Mouse (Mus musculus) intestine, embryonic 14.5 days (tissue): ENCODE results near the gene Gm37240. TPM values are rescaled to one million over a fixed set of nuclear protein-coding genes. Genes with fewer than 3 reads are reported as not detected.

ENCODE experiments used
- ATAC-seq: fragments of 200-750 bp; cut with Nextera tagmentation; replicated peaks from 2 replicates; pipeline ENCODE4 v1.8.0; 2017; ENCODE audit warnings: low read depth, moderate number of reproducible peaks, moderate TSS enrichment, moderate library complexity; ENCODE audit not compliant: low FRiP score, low TSS enrichment
- DNase-seq: peaks from one replicate; pipeline ENCODE4 v3.0.0-alpha.2; 2018; ENCODE audit warnings: low spot score
- H3K27ac ChIP-seq: fragments of 300-500 bp; sonication (generic); 2 replicates; pipeline ENCODE4 v1.5.1; 2014; ENCODE audit warnings: low read depth, mild to moderate bottlenecking, control low read depth
- H3K27me3 ChIP-seq: fragments of 300-500 bp; sonication (generic); replicated peaks from 2 replicates; pipeline ENCODE4 v1.6.1; 2014; ENCODE audit warnings: low read length, control low read depth; ENCODE audit not compliant: control insufficient read depth, insufficient read depth
- H3K36me3 ChIP-seq: fragments of 300-500 bp; sonication (generic); 2 replicates; pipeline ENCODE4 v1.6.1; 2014; ENCODE audit warnings: low read length, control low read depth; ENCODE audit not compliant: control insufficient read depth, insufficient read depth
- H3K4me1 ChIP-seq: fragments of 300-500 bp; sonication (generic); replicated peaks from 2 replicates; pipeline ENCODE4 v1.6.1; 2014; ENCODE audit warnings: low read length, control low read depth, mixed read lengths; ENCODE audit not compliant: control insufficient read depth, insufficient read depth
- H3K4me2 ChIP-seq: fragments of 300-500 bp; sonication (generic); 2 replicates; pipeline ENCODE4 v1.6.1; 2014; ENCODE audit warnings: low read length
- H3K4me3 ChIP-seq: fragments of 300-500 bp; sonication (generic); 2 replicates; pipeline ENCODE4 v1.5.1; 2014; ENCODE audit warnings: low read depth, low read length, control low read depth, mixed read lengths
- H3K9ac ChIP-seq: fragments of 300-500 bp; sonication (generic); 2 replicates; pipeline ENCODE4 v1.6.1; 2014; ENCODE audit warnings: mild to moderate bottlenecking, low read length
- H3K9me3 ChIP-seq: fragments of 300-500 bp; sonication (generic); 2 replicates; pipeline ENCODE4 v1.6.1; 2016; ENCODE audit warnings: low read length, control low read depth; ENCODE audit not compliant: control insufficient read depth
- WGBS: fragments of 180-500 bp; shearing (Covaris S2); extraction: QIAGEN DNeasy Blood & Tissue Kit; methylation state at CpG from one replicate; pipeline ENCODE4 v1.1.7; 2014; 5-methylcytosine and 5-hydroxymethylcytosine counted together
- polyA plus RNA-seq: library from polyadenylated mRNA; unstranded; fragments of >200 nt; fragmentation: Nextera tagmentation; extraction: Ambion mirVana; gene quantifications from 2 replicates; pipeline ENCODE4 v1.2.1, GENCODE M21; 2014

Gene Gm37240
- polyA plus RNA-seq, 1 experiment from 2014 or later = 5.3 TPM

DNA sequence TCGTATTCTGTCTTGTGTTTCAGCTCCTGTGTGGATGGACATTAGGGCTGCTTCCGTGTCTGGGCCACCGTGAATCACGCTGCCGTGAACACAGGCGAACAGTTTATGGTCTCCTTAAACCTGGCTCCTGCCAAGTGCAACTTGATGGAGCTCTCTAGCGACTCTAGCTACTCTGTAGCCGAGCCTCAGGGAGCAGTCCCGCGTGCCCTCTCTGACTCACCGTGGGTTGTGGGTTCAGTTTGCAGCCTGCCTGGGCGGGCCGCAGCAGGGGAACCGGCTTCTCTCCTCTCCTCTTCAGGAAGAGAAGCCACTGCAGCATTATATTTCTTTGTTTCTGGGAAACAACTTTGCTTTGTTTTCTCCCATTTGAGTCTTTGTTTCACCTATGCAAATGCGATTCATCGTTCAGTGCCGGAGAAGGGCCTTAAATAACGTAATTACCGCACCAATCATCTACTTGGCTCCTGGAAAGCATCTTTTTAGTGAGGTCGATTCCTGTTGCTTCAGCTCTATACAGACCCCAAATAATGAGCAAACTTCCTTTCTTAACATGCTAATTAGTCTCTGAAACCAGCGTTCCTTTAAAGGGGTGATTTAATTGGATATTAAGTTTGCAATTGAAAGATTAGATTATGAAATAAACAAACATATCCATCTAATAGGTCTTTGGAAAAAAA, 806.3 kb downstream of the Gm37240 start:
- Histone ChIP-seq H3K4me2 (no peak overlapping the region), H3K4me1 (no peaks in the 10 kb centered on the region), H3K27ac (no peak overlapping the region), H3K4me3 (no peak overlapping the region), H3K9me3 (no peaks in the 10 kb centered on the region), H3K36me3 (no peaks in the 10 kb centered on the region), H3K27me3 (no peaks in the 10 kb centered on the region), H3K9ac (no peak overlapping the region)
- 74% methylated on average over 21 of the region's 21 CpGs for WGBS
- no peak for DNase-seq
- no peak for ATAC-seq

DNA sequence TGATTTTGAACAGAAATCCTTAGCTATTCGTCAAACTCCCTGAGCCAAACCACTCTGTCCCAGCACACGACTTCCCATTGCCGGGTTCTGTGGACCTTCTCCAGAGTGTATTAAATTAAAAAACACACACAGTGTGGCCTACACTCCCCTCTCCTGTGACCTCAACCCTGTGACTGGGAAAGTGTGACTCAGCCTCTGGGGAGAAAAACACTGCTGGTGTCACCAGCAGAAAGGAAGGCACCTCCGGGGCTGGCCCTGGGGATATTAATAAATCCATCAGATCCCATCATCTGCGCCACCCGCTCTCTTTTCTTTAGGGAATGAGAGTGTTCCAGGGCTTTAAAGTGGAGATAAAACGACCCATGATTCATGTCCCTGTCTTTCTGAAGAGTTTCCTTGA, 823.2 kb downstream of the Gm37240 start:
- Histone ChIP-seq H3K4me3 (no peak overlapping the region), H3K27ac (no peak overlapping the region), H3K4me1 (no peaks in the 10 kb centered on the region), H3K9me3 (no peaks in the 10 kb centered on the region), H3K27me3 (no peaks in the 10 kb centered on the region), H3K4me2 (no peak overlapping the region), H3K9ac (no peak overlapping the region), H3K36me3 (no peaks in the 10 kb centered on the region)
- no peak for ATAC-seq
- DNase-seq = no peak
- WGBS = 52% methylated on average over 7 of the region's 7 CpGs

DNA sequence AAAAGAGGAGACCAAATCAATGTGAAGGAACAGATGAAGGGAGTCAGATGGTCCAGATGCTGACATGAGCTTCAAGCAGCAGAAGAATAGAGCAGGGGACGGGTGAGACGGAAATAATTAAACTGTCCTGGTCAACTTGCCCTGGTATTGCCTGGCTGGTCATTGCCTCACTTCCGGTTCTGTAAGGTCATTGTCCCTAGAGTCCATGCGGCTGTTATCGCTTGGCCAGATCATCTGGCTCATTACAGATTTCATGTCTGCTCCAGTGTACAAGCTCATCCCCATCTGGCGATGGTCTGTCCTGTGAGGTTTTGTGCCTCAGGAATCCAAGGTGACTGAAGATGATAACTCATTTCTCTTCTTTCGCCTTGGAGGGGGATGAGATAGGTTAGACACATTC, 827.2 kb downstream of the Gm37240 start:
- no peak overlapping the region for H3K27ac ChIP-seq
- no peaks in the 10 kb centered on the region for H3K4me1 ChIP-seq
- H3K36me3 ChIP-seq = no peaks in the 10 kb centered on the region
- no peak overlapping the region for H3K9ac ChIP-seq
- 89% methylated on average over 7 of the region's 7 CpGs for WGBS
- no peak for DNase-seq
- H3K4me2 ChIP-seq = no peak overlapping the region
- ATAC-seq = no peak
- H3K27me3 ChIP-seq = no peaks in the 10 kb centered on the region
- H3K4me3 ChIP-seq = no peak overlapping the region
- H3K9me3 ChIP-seq = no peaks in the 10 kb centered on the region

DNA sequence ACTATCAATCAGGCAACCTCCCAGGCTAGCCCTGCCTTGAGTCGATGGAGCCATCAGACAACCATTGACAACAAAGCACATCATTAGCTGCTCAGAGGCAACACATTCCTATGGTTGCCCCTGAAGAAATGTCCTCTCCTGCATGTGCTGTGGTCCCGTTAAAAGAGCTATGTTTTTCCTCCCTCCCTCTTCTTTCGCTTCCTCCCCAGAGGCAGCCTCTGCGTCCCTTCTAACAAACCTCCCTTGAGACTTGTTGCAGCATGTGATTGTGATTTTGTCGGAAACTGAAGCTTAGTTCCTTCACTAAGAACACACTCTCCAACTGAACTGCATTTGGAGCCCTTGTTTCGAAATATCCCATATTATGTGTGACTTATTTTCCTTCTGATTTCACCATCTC, 830.1 kb downstream of the Gm37240 start:
- DNase-seq (no peak), ATAC-seq (no peak)
- Histone ChIP-seq H3K4me1 (no peaks in the 10 kb centered on the region), H3K36me3 (no peaks in the 10 kb centered on the region), H3K9ac (no peak overlapping the region), H3K4me3 (no peak overlapping the region), H3K27ac (no peak overlapping the region), H3K4me2 (no peak overlapping the region), H3K9me3 (no peaks in the 10 kb centered on the region), H3K27me3 (no peaks in the 10 kb centered on the region)
- WGBS = 67% methylated on average over 6 of the region's 6 CpGs

DNA sequence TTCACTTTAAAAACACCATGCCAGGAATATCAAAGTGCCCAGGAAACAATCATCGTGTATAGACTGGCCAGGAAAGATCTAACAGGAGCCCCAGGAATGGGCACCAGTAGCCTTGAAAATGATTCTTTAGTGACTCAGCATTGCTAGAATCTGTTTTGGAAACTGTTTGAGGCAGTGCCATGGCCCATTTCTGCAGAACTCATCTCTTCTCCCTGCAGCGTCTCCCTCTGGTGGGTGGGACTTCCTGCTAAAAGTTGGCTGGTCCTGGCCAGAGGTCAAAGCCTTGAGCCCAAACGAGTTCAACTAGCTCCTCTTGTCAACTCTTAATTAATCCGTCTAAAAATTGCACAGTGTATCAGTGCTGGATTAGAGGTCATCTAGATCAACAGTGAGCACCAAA, 833.8 kb downstream of the Gm37240 start:
- no peaks in the 10 kb centered on the region for H3K36me3 ChIP-seq
- no peak overlapping the region for H3K4me2 ChIP-seq
- H3K27me3 ChIP-seq = no peaks in the 10 kb centered on the region
- ATAC-seq = no peak
- H3K27ac ChIP-seq = no peak overlapping the region
- H3K4me3 ChIP-seq = no peak overlapping the region
- H3K4me1 ChIP-seq = no peaks in the 10 kb centered on the region
- H3K9ac ChIP-seq = no peak overlapping the region
- 69% methylated on average over 4 of the region's 4 CpGs for WGBS
- DNase-seq = no peak
- no peaks in the 10 kb centered on the region for H3K9me3 ChIP-seq

DNA sequence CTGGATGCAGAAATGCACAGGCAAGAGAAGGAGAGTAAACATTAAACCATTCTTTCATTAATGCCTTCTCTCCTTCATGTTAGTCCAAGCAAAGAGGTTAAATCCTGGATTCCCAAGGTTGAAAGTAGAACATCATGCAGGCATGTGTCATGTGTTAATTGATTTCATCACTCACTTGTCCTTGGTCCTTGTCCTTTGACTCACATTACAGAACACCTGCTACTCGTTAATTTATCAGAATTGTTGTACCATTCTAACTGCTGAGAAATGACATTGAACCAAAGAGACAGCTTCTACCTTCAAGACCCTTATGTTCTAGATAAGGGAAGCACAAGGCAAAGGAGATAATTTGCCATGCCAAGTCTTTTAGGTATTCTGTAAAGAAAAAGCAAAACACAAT, 835.1 kb downstream of the Gm37240 start:
- no peak for ATAC-seq
- no peaks in the 10 kb centered on the region for H3K36me3 ChIP-seq
- H3K27ac ChIP-seq = no peak overlapping the region
- H3K4me1 ChIP-seq = no peaks in the 10 kb centered on the region
- DNase-seq = no peak
- no peak overlapping the region for H3K4me2 ChIP-seq
- no peaks in the 10 kb centered on the region for H3K27me3 ChIP-seq
- 62% methylated on average over 1 of the region's 1 CpGs for WGBS
- H3K9me3 ChIP-seq = no peaks in the 10 kb centered on the region
- H3K4me3 ChIP-seq = no peak overlapping the region
- no peak overlapping the region for H3K9ac ChIP-seq

DNA sequence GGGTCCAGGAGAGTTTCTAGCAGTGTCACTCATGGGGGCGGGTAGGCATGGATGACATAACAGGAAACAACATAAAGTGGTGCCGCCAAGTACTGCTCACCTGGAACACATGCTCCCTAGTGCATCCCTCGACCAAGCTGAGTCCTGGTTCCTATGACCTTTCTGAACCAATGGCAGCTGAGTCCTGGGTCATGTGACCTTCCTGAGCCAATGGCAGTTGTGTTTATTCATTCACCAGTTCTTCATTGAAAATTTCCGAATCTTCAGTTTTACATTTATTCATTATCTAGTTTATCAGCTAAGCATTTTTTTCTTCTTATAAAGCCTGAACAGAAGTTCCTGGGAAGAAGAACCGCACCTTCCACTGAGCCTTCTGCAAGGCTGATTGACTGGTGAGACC, 838.7 kb downstream of the Gm37240 start:
- no peaks in the 10 kb centered on the region for H3K9me3 ChIP-seq
- no peaks in the 10 kb centered on the region for H3K36me3 ChIP-seq
- no peak overlapping the region for H3K9ac ChIP-seq
- ATAC-seq (no peak), DNase-seq (no peak)
- no peaks in the 10 kb centered on the region for H3K4me1 ChIP-seq
- H3K4me3 ChIP-seq = no peak overlapping the region
- 89% methylated on average over 5 of the region's 5 CpGs for WGBS
- no peak overlapping the region for H3K4me2 ChIP-seq
- H3K27ac ChIP-seq = no peak overlapping the region
- no peaks in the 10 kb centered on the region for H3K27me3 ChIP-seq

DNA sequence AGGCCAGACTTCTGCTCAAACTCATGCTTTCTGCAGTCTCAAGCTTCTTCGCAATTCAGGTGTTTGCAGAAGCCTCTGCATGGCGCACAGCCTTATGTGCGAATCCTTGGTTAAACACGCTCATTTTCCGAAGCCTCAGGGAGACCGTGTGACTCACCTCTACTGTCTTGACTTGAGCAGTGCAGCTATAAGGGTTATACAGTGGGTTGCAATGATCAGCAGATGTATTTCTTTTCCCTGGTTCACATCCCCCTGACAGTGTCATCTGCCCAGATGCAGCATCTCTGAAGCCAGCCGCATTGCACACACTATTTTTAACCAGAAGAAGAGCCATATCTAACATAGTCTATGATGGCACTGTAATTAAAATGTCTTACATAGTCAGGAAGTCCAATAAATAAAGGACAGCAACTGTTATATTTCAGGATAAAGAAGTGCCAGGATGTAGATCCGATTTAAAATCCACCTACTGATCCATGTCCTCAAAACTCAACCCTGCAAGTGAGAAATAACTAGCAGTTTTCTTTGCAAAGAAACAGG, 843.6 kb downstream of the Gm37240 start:
- no peak overlapping the region for H3K9ac ChIP-seq
- no peak overlapping the region for H3K4me3 ChIP-seq
- WGBS = 91% methylated on average over 8 of the region's 8 CpGs

DNA sequence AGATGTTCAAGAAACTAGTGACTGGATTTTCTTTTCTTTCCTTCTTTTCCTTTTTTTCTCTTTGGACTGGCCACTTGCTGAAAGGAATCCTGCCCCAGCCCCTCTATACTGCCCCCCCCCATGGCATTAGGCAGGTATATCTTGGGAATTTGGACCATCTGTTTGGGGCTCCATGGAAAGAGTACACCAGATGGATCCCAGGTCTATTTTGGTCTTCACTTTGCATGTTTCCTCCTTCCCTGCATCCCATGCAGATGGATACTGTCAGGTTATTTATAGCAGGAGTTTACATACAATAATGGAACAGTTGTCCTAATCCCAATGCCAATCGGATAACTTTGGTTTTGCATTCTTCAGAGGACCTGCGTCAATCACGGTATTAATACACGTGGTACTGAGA, 845.2 kb downstream of the Gm37240 start:
- 90% methylated on average over 4 of the region's 4 CpGs for WGBS
- Histone ChIP-seq H3K27me3 (no peaks in the 10 kb centered on the region), H3K27ac (no peak overlapping the region), H3K4me2 (no peak overlapping the region), H3K9ac (no peak overlapping the region), H3K4me1 (no peaks in the 10 kb centered on the region), H3K9me3 (no peaks in the 10 kb centered on the region), H3K36me3 (no peaks in the 10 kb centered on the region), H3K4me3 (no peak overlapping the region)
- DNase-seq (no peak), ATAC-seq (no peak)

More for the DNA sequence above, 843.6 kb downstream of the Gm37240 start:
- no peaks in the 10 kb centered on the region for H3K27me3 ChIP-seq
- no peak overlapping the region for H3K4me2 ChIP-seq
- DNase-seq (no peak), ATAC-seq (no peak)
- no peak overlapping the region for H3K27ac ChIP-seq
- no peaks in the 10 kb centered on the region for H3K36me3 ChIP-seq
- no peaks in the 10 kb centered on the region for H3K4me1 ChIP-seq
- no peaks in the 10 kb centered on the region for H3K9me3 ChIP-seq
